Mouse (Mus musculus) neural tube, embryonic 13.5 days (tissue): ENCODE measurements at regions not wholly inside any gene's neighbourhood (a gene's known extent, or its start where the extent isn't known, plus 50 kb on each side); places are given as distances from the start of the nearest gene placed in this dataset.

ENCODE experiments used
- ATAC-seq: fragments of 200-750 bp; cut with Nextera tagmentation; 2 replicates; pipeline ENCODE4 v1.8.0; 2017; ENCODE audit warnings: low read depth, mild to moderate bottlenecking, moderate TSS enrichment, moderate library complexity
- H3K27ac ChIP-seq: fragments of 300-500 bp; sonication (generic); replicated peaks from 2 replicates; pipeline ENCODE4 v1.5.1; 2015; ENCODE audit warnings: moderate library complexity, mild to moderate bottlenecking, inconsistent platforms
- H3K27me3 ChIP-seq: fragments of 300-500 bp; sonication (generic); 2 replicates; pipeline ENCODE4 v1.6.1; 2015; ENCODE audit warnings: mild to moderate bottlenecking, inconsistent platforms
- H3K36me3 ChIP-seq: fragments of 300-500 bp; sonication (generic); 2 replicates; pipeline ENCODE4 v1.6.1; 2015; ENCODE audit warnings: mild to moderate bottlenecking, inconsistent platforms
- H3K4me1 ChIP-seq: fragments of 300-500 bp; sonication (generic); replicated peaks from 2 replicates; pipeline ENCODE4 v1.6.1; 2015; ENCODE audit warnings: inconsistent platforms
- H3K4me2 ChIP-seq: fragments of 300-500 bp; sonication (generic); 2 replicates; pipeline ENCODE4 v1.6.1; 2015; ENCODE audit warnings: inconsistent platforms, mild to moderate bottlenecking, moderate library complexity
- H3K4me3 ChIP-seq: fragments of 300-500 bp; sonication (generic); 2 replicates; pipeline ENCODE4 v1.5.1; 2015; ENCODE audit warnings: mild to moderate bottlenecking, inconsistent platforms
- H3K9ac ChIP-seq: fragments of 300-500 bp; sonication (generic); 2 replicates; pipeline ENCODE4 v1.6.1; 2015; ENCODE audit warnings: moderate library complexity, mild to moderate bottlenecking, inconsistent platforms
- H3K9me3 ChIP-seq: fragments of 300-500 bp; sonication (generic); 2 replicates; pipeline ENCODE4 v1.6.1; 2016; ENCODE audit warnings: inconsistent platforms
- WGBS: fragments of 180-500 bp; shearing (Covaris S2); methylation state at CpG from one replicate; pipeline ENCODE4 v1.1.7; 2015; 5-methylcytosine and 5-hydroxymethylcytosine counted together

DNA sequence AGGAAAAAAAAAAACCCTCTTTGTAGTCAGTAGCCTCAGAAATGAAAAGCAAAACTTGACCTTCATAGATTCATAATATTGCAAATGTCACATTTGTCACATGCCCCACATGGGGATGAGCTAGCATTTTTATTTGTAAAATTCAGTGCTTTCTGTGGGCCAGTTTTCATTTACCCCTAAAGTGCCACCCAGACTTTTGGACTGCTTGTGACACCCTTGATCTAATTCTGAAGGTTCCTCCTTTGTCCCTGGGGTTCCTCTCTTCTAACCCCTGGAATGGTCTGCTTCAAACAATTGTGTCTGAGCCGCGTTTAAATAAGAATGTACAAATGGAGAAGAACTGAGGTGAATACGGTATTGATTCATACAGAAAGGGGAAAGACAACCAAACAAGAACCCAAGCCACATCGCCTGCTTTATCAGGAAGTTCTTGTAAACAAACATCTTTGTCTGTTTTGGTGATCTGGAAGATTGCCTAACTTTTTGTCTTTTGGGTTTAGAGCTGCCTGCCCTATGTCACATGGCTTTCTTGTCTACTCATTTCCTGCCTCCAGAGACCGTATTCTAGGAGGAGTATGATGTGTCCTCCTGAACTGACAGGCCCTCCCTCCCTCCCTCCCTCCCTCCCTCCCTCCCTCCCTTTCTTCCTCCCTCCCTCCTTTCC, 203.1 kb upstream of the Gm9833 start:
- Histone ChIP-seq H3K9me3 (no peaks in the 10 kb centered on the region), H3K27me3 (no peaks in the 10 kb centered on the region; the same call in 1 of the 2 replicates), H3K36me3 (no peaks in the 10 kb centered on the region), H3K4me3 (no peak overlapping the region), H3K27ac (no peak overlapping the region), H3K4me1 (peaks cover 11% of the 10 kb centered on the region), H3K4me2 (no peak overlapping the region), H3K9ac (no peak overlapping the region)
- no peak for ATAC-seq
- WGBS = 67% methylated on average over 5 of the region's 5 CpGs

DNA sequence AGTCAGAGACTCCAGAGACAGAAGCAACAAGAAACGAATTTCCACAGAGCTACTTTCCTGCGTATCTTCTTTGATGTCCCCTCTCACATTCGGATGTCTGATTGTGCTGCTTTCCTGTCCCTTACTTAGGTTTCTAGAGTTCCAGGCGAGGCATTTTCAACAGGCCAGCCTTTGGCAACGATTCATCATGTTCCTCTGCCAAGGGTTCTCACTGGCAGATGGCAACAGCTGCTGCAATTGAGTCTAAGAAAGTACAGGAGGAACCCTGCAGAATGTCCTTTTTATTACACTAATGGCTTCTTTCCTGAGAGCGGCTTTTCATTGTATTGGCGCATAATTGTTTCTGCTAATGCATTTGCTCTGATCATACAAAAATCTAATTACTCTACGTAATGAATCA, 202.3 kb upstream of the Gm9833 start:
- no peak overlapping the region for H3K4me3 ChIP-seq
- H3K4me2 ChIP-seq = no peak overlapping the region
- H3K4me1 ChIP-seq = peaks cover 11% of the 10 kb centered on the region
- peak overlapping the region; percentile 64 for H3K27ac ChIP-seq
- no peaks in the 10 kb centered on the region; the same call in 1 of the 2 replicates for H3K27me3 ChIP-seq
- no peaks in the 10 kb centered on the region for H3K36me3 ChIP-seq
- no peak overlapping the region for H3K9ac ChIP-seq
- ATAC-seq = no peak
- WGBS = 30% methylated on average over 8 of the region's 8 CpGs
- H3K9me3 ChIP-seq = no peaks in the 10 kb centered on the region

DNA sequence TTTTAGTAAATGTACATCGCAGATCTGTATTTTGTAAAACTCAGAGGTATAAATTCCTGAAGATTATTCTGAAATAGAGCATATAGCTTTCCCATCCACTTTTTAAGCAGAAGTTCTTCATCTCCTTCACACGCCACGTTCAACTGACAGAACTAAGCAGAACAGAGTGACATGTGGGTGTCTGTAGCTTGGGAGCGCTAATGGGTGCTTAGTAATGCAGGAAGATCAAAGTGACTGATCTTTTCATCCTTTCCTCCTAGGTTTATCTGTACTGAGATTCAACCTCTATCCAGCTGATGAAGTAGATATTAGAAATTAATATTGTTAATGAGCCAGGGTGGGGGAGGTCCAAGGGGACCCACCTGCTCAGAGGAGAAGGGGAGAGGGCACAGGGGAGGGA, 201.8 kb upstream of the Gm9833 start:
- Histone ChIP-seq H3K4me2 (no peak overlapping the region), H3K9ac (no peak overlapping the region), H3K36me3 (no peaks in the 10 kb centered on the region), H3K27me3 (no peaks in the 10 kb centered on the region; the same call in 1 of the 2 replicates), H3K4me3 (no peak overlapping the region), H3K9me3 (no peaks in the 10 kb centered on the region), H3K27ac (no peak overlapping the region), H3K4me1 (peaks cover 11% of the 10 kb centered on the region)
- 0 out of 2 replicates have a peak, but pooled peaks have one; percentile 41 for ATAC-seq
- 75% methylated on average over 4 of the region's 4 CpGs for WGBS

DNA sequence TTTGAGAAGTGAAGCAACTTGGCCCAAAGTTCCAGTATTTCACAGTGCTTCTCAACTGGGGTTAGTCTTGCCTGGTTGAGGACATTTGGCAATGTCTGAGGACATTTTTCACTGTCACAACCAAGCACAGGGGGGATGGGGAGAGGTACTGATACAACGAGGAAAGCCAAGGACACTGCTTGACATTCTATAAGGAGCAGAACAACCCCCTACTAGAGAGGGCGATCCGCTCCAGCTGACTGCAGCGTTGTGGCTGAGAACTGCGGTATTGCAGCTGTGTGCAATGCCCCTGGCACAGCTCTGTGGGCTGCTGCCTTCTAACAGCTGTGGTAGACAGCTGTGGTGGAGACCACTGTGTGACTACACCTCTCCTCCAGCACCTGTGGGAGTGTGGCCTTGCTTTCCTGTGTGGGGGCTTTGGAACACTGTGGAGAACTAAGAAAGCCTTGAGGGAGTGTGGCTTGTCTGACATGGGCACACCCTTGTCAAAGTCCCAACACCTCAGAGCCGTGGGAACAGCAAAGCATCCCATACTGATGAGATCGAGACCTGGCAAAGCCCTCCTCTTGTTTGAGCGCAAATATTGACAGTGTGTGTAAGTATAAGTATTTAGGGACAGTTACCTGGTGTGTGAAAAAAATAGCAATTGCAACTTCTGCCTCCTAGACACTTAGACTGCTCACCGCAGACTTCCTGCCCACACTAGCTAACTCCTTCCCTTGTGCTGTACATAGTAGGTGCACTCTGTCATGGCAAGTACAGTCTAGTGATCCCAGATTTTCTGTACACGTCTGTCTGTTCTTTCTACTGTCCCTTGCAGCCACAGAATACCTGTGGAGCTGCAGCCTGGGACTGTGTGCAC, 200.9 kb upstream of the Gm9833 start:
- Histone ChIP-seq H3K9ac (no peak overlapping the region), H3K27ac (no peak overlapping the region), H3K4me3 (no peak overlapping the region), H3K4me1 (peaks cover 11% of the 10 kb centered on the region), H3K9me3 (no peaks in the 10 kb centered on the region), H3K27me3 (no peaks in the 10 kb centered on the region; the same call in 1 of the 2 replicates), H3K4me2 (no peak overlapping the region), H3K36me3 (no peaks in the 10 kb centered on the region)
- WGBS = 71% methylated on average over 10 of the region's 10 CpGs
- 0 out of 2 replicates have a peak, but pooled peaks have one; percentile 41 for ATAC-seq

DNA sequence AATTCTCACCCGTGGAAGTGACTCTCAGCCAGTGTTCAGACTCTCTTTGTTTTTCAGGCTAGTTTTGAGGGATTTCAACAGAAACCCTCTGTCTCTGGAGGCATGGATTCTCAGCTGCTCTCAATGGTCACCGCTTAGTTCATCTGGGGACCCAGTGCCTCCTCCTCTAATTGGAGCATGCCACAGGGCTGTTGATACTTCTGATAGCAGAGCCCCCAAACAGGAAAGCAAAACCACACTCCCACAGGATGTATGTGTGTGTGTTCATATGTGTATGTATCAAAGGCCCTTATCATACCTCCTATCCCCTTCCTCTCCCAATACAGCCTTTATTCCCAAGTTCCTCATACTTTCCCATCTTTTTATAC, 200.3 kb upstream of the Gm9833 start:
- peaks cover 11% of the 10 kb centered on the region for H3K4me1 ChIP-seq
- WGBS = 83% methylated on average over 2 of the region's 2 CpGs
- no peak overlapping the region for H3K4me2 ChIP-seq
- no peaks in the 10 kb centered on the region for H3K9me3 ChIP-seq
- no peaks in the 10 kb centered on the region for H3K36me3 ChIP-seq
- no peaks in the 10 kb centered on the region; the same call in 1 of the 2 replicates for H3K27me3 ChIP-seq
- H3K4me3 ChIP-seq = no peak overlapping the region
- ATAC-seq = no peak
- H3K27ac ChIP-seq = no peak overlapping the region
- no peak overlapping the region for H3K9ac ChIP-seq

DNA sequence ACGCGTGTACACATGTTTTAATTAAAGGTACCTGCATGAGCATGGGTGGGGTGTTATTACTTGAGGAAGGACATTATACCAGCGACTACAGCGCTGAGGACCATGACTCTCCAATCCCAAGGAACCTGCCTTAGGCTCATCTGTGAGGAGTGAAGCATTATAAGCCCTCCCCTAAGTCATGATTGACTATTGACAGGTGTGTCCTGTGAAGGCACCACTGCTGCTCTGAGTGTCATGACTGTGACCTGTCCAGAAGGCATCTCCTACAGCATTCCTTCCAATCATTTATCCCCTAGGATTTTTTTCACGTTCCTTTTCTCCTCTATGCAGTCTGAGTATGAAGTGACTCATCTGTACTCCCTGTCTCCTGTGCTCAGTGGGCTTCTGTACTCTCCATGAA, 199.9 kb upstream of the Gm9833 start:
- 93% methylated on average over 5 of the region's 5 CpGs for WGBS
- Histone ChIP-seq H3K27me3 (no peaks in the 10 kb centered on the region; the same call in 1 of the 2 replicates), H3K9me3 (no peaks in the 10 kb centered on the region), H3K9ac (no peak overlapping the region), H3K4me1 (peaks cover 11% of the 10 kb centered on the region), H3K4me3 (no peak overlapping the region), H3K4me2 (no peak overlapping the region), H3K36me3 (no peaks in the 10 kb centered on the region), H3K27ac (no peak overlapping the region)
- no peak for ATAC-seq

DNA sequence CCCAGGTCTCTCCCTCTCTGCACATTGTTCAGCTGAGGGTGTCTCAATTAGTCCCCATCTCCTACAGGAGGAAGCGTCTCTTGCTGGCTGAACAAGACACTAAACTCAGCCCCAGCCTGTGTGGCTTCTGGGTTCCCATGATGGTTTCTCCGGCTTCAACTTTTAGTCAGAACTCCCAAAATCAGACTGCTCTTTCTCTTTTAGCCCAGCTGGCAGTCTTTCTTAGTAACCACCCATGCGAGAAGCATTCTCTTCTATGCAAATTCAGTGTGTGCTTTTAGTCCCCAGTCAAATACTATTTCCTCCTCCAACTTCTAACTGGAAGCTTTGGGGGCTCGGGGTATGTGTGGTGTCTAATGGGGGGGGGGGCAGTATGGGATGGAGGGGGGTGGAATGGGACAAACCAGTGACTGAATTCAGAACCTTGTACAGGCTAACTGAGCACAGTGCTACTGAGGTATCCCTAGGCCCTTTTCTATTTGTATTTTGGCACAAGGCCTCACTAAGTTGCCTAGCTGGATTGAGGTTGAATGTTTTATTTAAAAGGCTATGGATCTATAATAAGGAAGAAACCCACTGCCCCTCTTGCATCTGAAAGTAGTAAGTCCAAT, 194.9 kb upstream of the Gm9833 start:
- no peaks in the 10 kb centered on the region for H3K36me3 ChIP-seq
- ATAC-seq = no peak
- H3K4me1 ChIP-seq = no peaks in the 10 kb centered on the region
- H3K9ac ChIP-seq = no peak overlapping the region
- no peak overlapping the region for H3K4me3 ChIP-seq
- no peaks in the 10 kb centered on the region for H3K27me3 ChIP-seq
- H3K4me2 ChIP-seq = no peak overlapping the region
- no peaks in the 10 kb centered on the region for H3K9me3 ChIP-seq
- H3K27ac ChIP-seq = no peak overlapping the region
- 46% methylated on average over 4 of the region's 4 CpGs for WGBS

DNA sequence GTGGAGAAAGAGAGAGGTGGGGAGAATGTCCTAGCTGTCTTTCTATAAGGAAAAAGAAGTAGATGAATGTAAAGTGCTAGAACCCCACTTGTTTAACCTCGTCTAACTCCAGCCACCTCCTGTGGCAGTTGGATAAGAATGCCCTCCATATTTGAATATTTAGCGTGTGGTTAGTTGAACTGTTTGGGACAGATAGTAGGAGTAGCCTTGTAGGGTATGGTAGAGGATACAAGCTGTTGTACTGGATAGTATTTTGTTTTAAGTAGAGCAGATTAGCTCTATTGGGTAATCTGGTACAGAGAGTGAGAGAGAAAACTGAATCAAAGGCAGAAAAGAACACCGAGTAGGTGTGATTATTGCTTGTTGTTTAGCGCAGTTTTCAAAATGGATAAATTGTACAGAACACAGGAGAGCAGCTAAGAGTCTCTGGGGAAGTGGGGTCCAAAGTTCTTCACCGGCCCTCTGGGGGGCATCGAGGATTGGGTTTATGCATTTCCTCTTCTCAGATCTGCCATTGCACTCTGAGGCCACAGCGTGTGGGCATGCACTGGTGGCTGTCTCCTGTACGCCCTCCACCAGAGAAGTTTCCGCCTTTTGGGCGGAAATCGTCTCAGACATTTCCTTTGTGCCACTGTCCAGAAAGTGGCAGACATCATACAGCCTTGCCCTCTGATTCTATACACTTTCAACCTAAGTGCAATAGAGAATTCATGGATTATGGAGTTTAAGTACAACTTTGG, 192.3 kb upstream of the Gm9833 start:
- H3K4me2 ChIP-seq = no peak overlapping the region
- H3K27me3 ChIP-seq = no peaks in the 10 kb centered on the region
- no peaks in the 10 kb centered on the region for H3K36me3 ChIP-seq
- no peak overlapping the region for H3K9ac ChIP-seq
- H3K9me3 ChIP-seq = no peaks in the 10 kb centered on the region
- H3K4me1 ChIP-seq = no peaks in the 10 kb centered on the region
- 94% methylated on average over 11 of the region's 11 CpGs for WGBS
- ATAC-seq = no peak
- no peak overlapping the region for H3K27ac ChIP-seq
- H3K4me3 ChIP-seq = no peak overlapping the region

DNA sequence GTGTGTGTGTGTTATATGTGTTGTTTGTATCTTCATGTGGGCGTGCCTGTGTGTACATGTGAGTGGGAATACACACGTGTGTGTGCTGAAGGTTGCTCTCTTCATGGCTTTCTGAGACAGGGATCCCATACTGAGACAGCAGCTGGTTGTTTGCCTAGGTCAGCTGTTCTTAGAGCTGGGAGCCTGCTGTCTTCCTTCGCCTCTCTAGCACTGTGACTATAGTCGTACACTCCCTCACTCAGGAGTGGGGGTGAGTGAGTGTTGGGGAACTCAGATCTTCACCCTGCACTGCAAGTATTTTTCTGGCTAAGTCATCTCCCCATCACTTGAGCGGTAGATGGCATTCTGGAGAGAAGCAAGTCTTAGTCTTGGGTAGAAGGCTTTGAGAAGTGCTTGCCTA, 191.6 kb upstream of the Gm9833 start:
- Histone ChIP-seq H3K4me1 (no peaks in the 10 kb centered on the region), H3K4me3 (no peak overlapping the region), H3K36me3 (no peaks in the 10 kb centered on the region), H3K27me3 (no peaks in the 10 kb centered on the region), H3K4me2 (no peak overlapping the region), H3K27ac (no peak overlapping the region), H3K9me3 (no peaks in the 10 kb centered on the region), H3K9ac (no peak overlapping the region)
- no peak for ATAC-seq
- 82% methylated on average over 5 of the region's 5 CpGs for WGBS

DNA sequence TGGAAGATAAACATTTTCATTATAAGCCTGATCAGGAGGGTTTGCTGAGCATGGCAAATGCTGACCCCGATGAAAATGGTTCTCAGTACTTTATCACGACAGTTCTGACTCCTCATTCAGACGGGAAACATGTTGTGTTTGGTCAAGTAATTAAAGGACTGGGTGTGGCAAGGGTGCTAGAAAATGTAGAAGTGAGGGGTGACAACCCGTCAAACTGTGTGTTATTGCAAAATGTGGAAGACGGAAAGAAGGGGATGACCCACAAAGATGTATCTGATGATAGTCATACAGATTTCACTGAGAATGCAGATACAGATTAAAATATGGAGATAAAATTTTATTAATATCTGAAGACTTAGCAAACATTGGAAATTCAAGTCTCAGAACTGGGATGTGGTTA, 186.2 kb upstream of the Gm9833 start:
- H3K36me3 ChIP-seq = no peaks in the 10 kb centered on the region

DNA sequence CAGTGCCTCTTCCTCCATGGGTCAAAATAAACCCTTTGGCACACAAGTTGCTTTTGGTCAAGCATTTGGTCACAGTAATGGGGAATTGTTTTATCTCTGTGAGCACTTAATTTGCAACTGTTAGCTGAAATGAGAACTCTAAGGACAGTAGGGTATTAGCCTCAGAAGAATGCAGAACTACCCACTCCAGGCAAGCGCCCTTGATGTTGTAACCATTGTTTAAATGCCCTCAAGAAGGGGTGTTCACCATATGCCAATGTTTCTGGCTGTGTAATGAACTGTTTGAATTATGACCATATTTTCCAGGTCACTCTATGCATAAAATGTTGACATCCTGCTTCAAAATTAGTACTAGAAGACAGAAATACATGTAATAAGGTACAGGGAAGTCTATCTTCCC, 174.6 kb upstream of the Gm9833 start:
- Histone ChIP-seq H3K27ac (no peak overlapping the region), H3K4me3 (no peak overlapping the region), H3K36me3 (no peaks in the 10 kb centered on the region), H3K4me1 (no peaks in the 10 kb centered on the region), H3K9me3 (no peaks in the 10 kb centered on the region), H3K9ac (no peak overlapping the region), H3K27me3 (no peaks in the 10 kb centered on the region), H3K4me2 (no peak overlapping the region)
- 83% methylated on average over 1 of the region's 1 CpGs for WGBS
- ATAC-seq = no peak

More for the DNA sequence above, 186.2 kb upstream of the Gm9833 start:
- Histone ChIP-seq H3K9me3 (no peaks in the 10 kb centered on the region), H3K4me3 (no peak overlapping the region), H3K9ac (no peak overlapping the region), H3K4me2 (no peak overlapping the region), H3K27me3 (no peaks in the 10 kb centered on the region), H3K27ac (no peak overlapping the region), H3K4me1 (no peaks in the 10 kb centered on the region)
- 87% methylated on average over 5 of the region's 5 CpGs for WGBS
- no peak for ATAC-seq
